Mouse (Mus musculus): Measurements from ENCODE around the gene Hist1h4j. TPM values are rescaled to one million over a fixed set of nuclear protein-coding genes. Genes with fewer than 3 reads are reported as not detected.

The Hist1h4j gene
- total RNA-seq (2023): 10 to 100 TPM in 1 of 2 experiments, 1 to 10 TPM in 1; 9.9 to 32.0 TPM

GRCm38 (mm10) chr13:21734906-21735767 is at the start of gene Hist1h4j:
Hist1h4j (plus strand) TSS chr13:21735064.

GRCm38 (mm10) chr13:21697811-21698210 is 37.1 kb upstream of the Hist1h4j start, which contains the start of gene Olfr1359:
Olfr1359 (plus strand) TSS chr13:21698111.

GRCm38 (mm10) chr13:21715864-21716539 is 18.9 kb upstream of the Hist1h4j start, which contains the start of the genes Hist1h2bl and Hist1h2ai:
Hist1h2bl (minus strand) TSS chr13:21716143.
Hist1h2ai (plus strand) TSS chr13:21716422.

GRCm38 (mm10) chr13:21717397-21718357 is 17.2 kb upstream of the Hist1h4j start, which contains the start of gene Hist1h3h:
Hist1h3h (plus strand) TSS chr13:21717659.

GRCm38 (mm10) chr13:21721757-21722372 is 13.0 kb upstream of the Hist1h4j start, which contains the start of gene Hist1h2bm:
Hist1h2bm (plus strand) TSS chr13:21722044.

GRCm38 (mm10) chr13:21750159-21751017 is 15.5 kb downstream of the Hist1h4j start, which contains the start of gene Hist1h4k:
Hist1h4k (minus strand) TSS chr13:21750505.

GRCm38 (mm10) chr13:21753524-21754285 is 18.8 kb downstream of the Hist1h4j start, which contains the start of the genes Hist1h2ak and Hist1h2bn:
Hist1h2ak (minus strand) TSS chr13:21753827.
Hist1h2bn (plus strand) TSS chr13:21754123.

GRCm38 (mm10) chr13:21779767-21780731 is 45.2 kb downstream of the Hist1h4j start, which contains the start of gene Hist1h1b:
Hist1h1b (minus strand) TSS chr13:21780625.

GRCm38 (mm10) chr13:21783255-21783617 is 48.4 kb downstream of the Hist1h4j start, which contains the start of gene Hist1h3i:
Hist1h3i (minus strand) TSS chr13:21783370.

Other genes starting within 250 kb of the Hist1h4j start
- 1 to 10 TPM; 4.4 to 5.9 TPM for gene AK157302, start 239.8 kb upstream of the Hist1h4j start, total RNA-seq (2023)
- 10 to 100 TPM; 10.6 to 15.1 TPM for gene Gm11273, start 233.6 kb upstream of the Hist1h4j start, total RNA-seq (2023)
- 10 to 100 TPM; 11.1 to 11.3 TPM for gene Zkscan8, start 203.9 kb upstream of the Hist1h4j start, total RNA-seq (2023)
- not detected for gene Olfr1366, start 192.3 kb upstream of the Hist1h4j start, total RNA-seq (2023)
- gene Olfr1535, start 175.2 kb upstream of the Hist1h4j start, total RNA-seq (2023): not detected
- not detected for gene Olfr1364, start 153.3 kb upstream of the Hist1h4j start, total RNA-seq (2023)
- gene Olfr1362, start 121.0 kb upstream of the Hist1h4j start, total RNA-seq (2023): not detected
- not detected for gene Olfr11, start 92.5 kb upstream of the Hist1h4j start, total RNA-seq (2023)
- gene Olfr1361, start 71.7 kb upstream of the Hist1h4j start, total RNA-seq (2023): not detected
- gene Olfr1360, start 57.7 kb upstream of the Hist1h4j start, total RNA-seq (2023): not detected
- not detected for gene Olfr1359, start 37.0 kb upstream of the Hist1h4j start, total RNA-seq (2023)
- 100 to 1,000 TPM in 1 of 2 experiments, 10 to 100 TPM in 1; 41.0 to 101 TPM for gene Hist1h2bl, start 18.9 kb upstream of the Hist1h4j start, total RNA-seq (2023)
- 10 to 100 TPM; 69.0 to 85.5 TPM for gene Hist1h2ai, start 18.6 kb upstream of the Hist1h4j start, total RNA-seq (2023)
- 100 to 1,000 TPM in 1 of 2 experiments, 10 to 100 TPM in 1; 63.3 to 163 TPM for gene Hist1h3h, start 17.4 kb upstream of the Hist1h4j start, total RNA-seq (2023)
- gene Hist1h2bm, start 13.0 kb upstream of the Hist1h4j start, total RNA-seq (2023): 10 to 100 TPM in 1 of 2 experiments, 1 to 10 TPM in 1; 9.3 to 35.0 TPM
- 100 to 1,000 TPM; 339 to 539 TPM for gene Hist1h4k, start 15.4 kb downstream of the Hist1h4j start, total RNA-seq (2023)
- gene Hist1h2ak, start 18.8 kb downstream of the Hist1h4j start, total RNA-seq (2023): 10 to 100 TPM; 34.6 to 52.1 TPM
- gene Hist1h2bn, start 19.1 kb downstream of the Hist1h4j start, total RNA-seq (2023): 100 to 1,000 TPM in 1 of 2 experiments, 10 to 100 TPM in 1; 62.8 to 108 TPM
- gene Hist1h1b, start 45.6 kb downstream of the Hist1h4j start, total RNA-seq (2023): 10 to 100 TPM; 20.5 to 68.4 TPM
- 100 to 1,000 TPM in 1 of 2 experiments, 10 to 100 TPM in 1; 89.3 to 207 TPM for gene Hist1h3i, start 48.3 kb downstream of the Hist1h4j start, total RNA-seq (2023)
- 10 to 100 TPM in 1 of 2 experiments, 1 to 10 TPM in 1; 8.2 to 18.6 TPM for gene Hist1h2an, start 52.2 kb downstream of the Hist1h4j start, total RNA-seq (2023)
- gene Hist1h2bp, start 52.4 kb downstream of the Hist1h4j start, total RNA-seq (2023): 10 to 100 TPM; 22.1 to 55.1 TPM
- 100 to 1,000 TPM in 1 of 2 experiments, 10 to 100 TPM in 1; 85.1 to 138 TPM for gene Hist1h2bq, start 75.1 kb downstream of the Hist1h4j start, total RNA-seq (2023)
- gene Hist1h2ao, start 75.4 kb downstream of the Hist1h4j start, total RNA-seq (2023): 100 to 1,000 TPM; 104 to 232 TPM
- 100 to 1,000 TPM; 266 to 341 TPM for gene Hist1h4m, start 76.7 kb downstream of the Hist1h4j start, total RNA-seq (2023)
- 100 to 1,000 TPM in 1 of 2 experiments, 10 to 100 TPM in 1; 17.4 to 191 TPM for gene Hist1h4n, start 97.1 kb downstream of the Hist1h4j start, total RNA-seq (2023)
- 10 to 100 TPM; 52.5 to 94.4 TPM for gene Hist1h2ap, start 98.4 kb downstream of the Hist1h4j start, total RNA-seq (2023)
- gene Hist1h2br, start 98.7 kb downstream of the Hist1h4j start, total RNA-seq (2023): 100 to 1,000 TPM in 1 of 2 experiments, 10 to 100 TPM in 1; 85.9 to 136 TPM
- under 1 TPM; 0.36 to 0.67 TPM for gene Zfp184, start 210.0 kb downstream of the Hist1h4j start, total RNA-seq (2023)
- gene Pom121l2, start 246.1 kb downstream of the Hist1h4j start, total RNA-seq (2023): not detected